Mouse (Mus musculus) cerebellum, adult 2 months (tissue): ENCODE measurements at regions not wholly inside any gene's neighbourhood (a gene's known extent, or its start where the extent isn't known, plus 50 kb on each side); places are given as distances from the start of the nearest gene placed in this dataset.

Source experiments
- DNase-seq, 2 experiments: peaks; one replicate each; pipeline ENCODE4 v3.0.0; 2021
- H3K27ac ChIP-seq: fragments of 200-500 bp; 2 replicates; pipeline ENCODE4 v1.5.1; 2012; ENCODE audit warnings: low read length, control low read depth, inconsistent platforms; ENCODE audit not compliant: insufficient read depth
- H3K27me3 ChIP-seq: fragments of 200-500 bp; 2 replicates; pipeline ENCODE4 v1.6.1; 2012; ENCODE audit warnings: inconsistent platforms, mild to moderate bottlenecking, low read length, moderate library complexity; ENCODE audit not compliant: control insufficient read depth, insufficient read depth
- H3K4me1 ChIP-seq: fragments of 200-500 bp; 2 replicates; pipeline ENCODE4 v1.6.1; 2011; ENCODE audit warnings: low read length; ENCODE audit not compliant: control insufficient read depth, insufficient read depth
- H3K4me3 ChIP-seq: fragments of 200-500 bp; replicated peaks from 2 replicates; pipeline ENCODE3; 2011; ENCODE audit warnings: mild to moderate bottlenecking, low read depth, low read length, control low read depth; ENCODE audit not compliant: insufficient read depth
- CTCF ChIP-seq: fragments of 200-500 bp; IDR thresholded peaks from 2 replicates; pipeline ENCODE4 v1.5.1; 2011; ENCODE audit warnings: low read depth, mild to moderate bottlenecking, control low read depth, low read length, moderate library complexity, borderline replicate concordance; ENCODE audit not compliant: insufficient read depth
- POLR2A ChIP-seq: fragments of 200-500 bp; IDR thresholded peaks from 2 replicates; pipeline ENCODE4 v1.6.1; 2011; ENCODE audit warnings: low read length, control low read depth, borderline replicate concordance; ENCODE audit not compliant: insufficient read depth
- WGBS: fragments of 180-500 bp; shearing (Covaris S2); methylation state at CpG from one replicate; pipeline ENCODE4 v1.1.7; 2018; 5-methylcytosine and 5-hydroxymethylcytosine counted together

DNA sequence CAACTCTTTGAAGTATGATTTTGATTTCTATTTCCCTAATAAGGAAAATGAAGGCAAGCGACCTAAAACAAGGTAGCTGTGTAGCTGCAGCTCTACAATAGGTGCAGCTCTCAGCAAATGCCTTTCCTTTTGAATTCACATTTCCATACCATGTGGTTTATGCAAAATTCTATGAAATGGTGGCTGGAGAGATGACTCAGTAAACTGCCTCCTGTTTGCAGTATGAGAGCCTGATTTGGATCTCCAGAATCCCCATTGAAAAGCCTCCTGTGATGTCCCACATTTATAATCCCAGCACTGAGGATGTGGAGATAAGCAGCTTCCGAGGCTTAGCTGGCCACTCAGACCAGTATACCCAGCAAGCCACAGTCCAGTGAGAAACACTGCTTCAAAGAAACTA is 59.6 kb downstream of the Npy1r start:
- H3K27me3 ChIP-seq, result no peaks in the 10 kb centered on the region
- no peaks in the 10 kb centered on the region for H3K4me1 ChIP-seq
- H3K4me3 ChIP-seq, result no peak overlapping the region
- DNase-seq, result no peak
- WGBS, result 77% methylated on average over 2 of the region's 2 CpGs
- H3K27ac ChIP-seq, result no peak overlapping the region
- no peak for TF ChIP-seq CTCF
- TF ChIP-seq POLR2A, result no peak

DNA sequence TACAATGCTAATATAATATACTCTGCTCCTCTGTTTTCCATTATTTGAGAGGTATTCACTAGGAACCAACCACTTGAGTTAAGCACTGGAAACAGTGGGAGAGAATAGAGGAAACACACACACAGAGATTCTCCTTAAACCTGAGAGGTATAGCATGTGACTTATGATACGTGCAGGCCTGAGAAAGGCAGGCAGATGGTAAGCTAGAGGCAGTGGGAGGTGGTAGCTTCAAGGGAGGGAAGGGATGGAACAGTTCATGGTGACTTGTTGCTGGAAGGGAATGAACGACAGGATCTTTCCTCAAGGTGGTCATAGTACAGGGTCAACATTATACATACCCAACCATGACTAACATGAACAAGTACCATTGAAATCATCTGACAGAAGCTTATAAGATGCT is 60.8 kb downstream of the Npy1r start:
- no peak overlapping the region for H3K4me3 ChIP-seq
- TF ChIP-seq CTCF, result no peak
- TF ChIP-seq POLR2A, result no peak
- no peaks in the 10 kb centered on the region for H3K4me1 ChIP-seq
- no peaks in the 10 kb centered on the region for H3K27me3 ChIP-seq
- H3K27ac ChIP-seq, result no peak overlapping the region
- no peak for DNase-seq
- WGBS, result 76% methylated on average over 2 of the region's 2 CpGs

DNA sequence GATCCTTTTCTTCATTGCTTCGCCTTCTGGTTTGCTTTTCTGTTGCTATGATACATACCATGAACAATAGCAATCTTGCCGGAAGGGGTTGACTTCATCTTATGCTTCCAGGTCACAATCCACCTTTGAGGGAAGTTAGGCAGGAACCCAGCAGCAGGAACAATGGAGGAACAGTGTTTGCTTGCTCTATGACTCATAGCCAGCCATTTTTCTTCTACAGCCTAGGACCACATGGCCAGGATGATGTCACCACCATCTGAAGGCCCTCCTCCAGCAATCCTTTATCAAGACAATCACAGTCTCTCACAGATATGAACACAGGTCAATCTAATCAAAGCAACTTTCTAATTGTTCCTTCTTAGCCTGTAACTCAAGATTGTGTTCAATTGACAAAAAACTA is 61.5 kb downstream of the Npy1r start:
- DNase-seq, result no peak
- TF ChIP-seq CTCF (no peak), POLR2A (no peak)
- no peak overlapping the region for H3K27ac ChIP-seq
- 76% methylated on average over 2 of the region's 2 CpGs for WGBS
- H3K27me3 ChIP-seq, result no peaks in the 10 kb centered on the region
- no peak overlapping the region for H3K4me3 ChIP-seq
- H3K4me1 ChIP-seq, result no peaks in the 10 kb centered on the region

DNA sequence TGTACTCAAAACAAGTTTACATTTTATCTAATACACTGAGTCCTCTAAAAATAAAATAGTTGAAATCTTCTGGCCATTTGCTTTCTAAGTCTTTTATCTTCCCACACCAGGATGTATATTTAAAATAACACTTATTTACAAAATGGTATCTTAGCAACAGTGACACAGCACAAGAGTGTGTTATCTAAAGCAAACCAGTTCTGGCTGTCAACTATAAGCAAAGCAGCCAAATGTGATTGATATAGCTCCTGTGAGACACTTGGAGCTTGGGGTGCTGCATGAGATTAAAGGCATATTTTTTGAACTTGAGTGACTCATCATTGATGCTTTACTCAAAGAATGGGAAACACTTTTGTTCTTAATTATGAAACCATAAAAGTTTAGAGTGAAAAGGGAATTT is 62.7 kb downstream of the Npy1r start:
- H3K4me1 ChIP-seq, result no peaks in the 10 kb centered on the region
- TF ChIP-seq POLR2A (no peak), CTCF (no peak)

DNA sequence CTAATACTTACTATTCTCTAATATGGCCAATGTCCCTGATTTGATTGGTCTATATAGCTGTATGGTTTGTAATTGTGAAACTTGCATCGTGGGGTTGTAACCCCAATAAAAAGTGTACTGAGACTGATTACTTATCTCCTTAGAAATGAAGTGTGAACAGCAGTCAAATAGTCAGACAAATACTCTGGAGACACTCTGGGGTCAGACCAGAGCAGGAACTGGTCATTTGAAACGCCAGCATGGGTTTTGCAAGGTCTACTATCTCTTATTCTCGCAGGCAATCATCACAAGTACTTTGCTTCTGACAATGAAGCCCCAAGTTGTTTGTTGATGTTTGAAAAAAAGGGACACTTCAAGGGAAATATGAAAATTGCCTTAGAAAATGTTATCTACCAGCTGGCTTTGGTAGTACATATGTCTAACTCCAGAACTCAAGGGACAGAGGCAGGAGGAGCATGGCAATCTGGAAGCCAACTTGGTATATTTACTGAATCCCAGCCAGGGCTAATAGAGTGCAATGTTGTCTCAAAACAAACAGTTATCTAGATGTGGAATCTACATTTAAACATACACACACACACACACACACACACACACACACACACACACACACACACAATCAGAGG is 64.1 kb downstream of the Npy1r start:
- no peak for TF ChIP-seq POLR2A
- no peak for TF ChIP-seq CTCF
- 79% methylated on average over 3 of the region's 3 CpGs for WGBS
- no peak overlapping the region for H3K4me3 ChIP-seq

More for the DNA sequence above, 62.7 kb downstream of the Npy1r start:
- Histone ChIP-seq H3K27me3 (no peaks in the 10 kb centered on the region), H3K4me3 (no peak overlapping the region), H3K27ac (no peak overlapping the region)
- no peak for DNase-seq

DNA sequence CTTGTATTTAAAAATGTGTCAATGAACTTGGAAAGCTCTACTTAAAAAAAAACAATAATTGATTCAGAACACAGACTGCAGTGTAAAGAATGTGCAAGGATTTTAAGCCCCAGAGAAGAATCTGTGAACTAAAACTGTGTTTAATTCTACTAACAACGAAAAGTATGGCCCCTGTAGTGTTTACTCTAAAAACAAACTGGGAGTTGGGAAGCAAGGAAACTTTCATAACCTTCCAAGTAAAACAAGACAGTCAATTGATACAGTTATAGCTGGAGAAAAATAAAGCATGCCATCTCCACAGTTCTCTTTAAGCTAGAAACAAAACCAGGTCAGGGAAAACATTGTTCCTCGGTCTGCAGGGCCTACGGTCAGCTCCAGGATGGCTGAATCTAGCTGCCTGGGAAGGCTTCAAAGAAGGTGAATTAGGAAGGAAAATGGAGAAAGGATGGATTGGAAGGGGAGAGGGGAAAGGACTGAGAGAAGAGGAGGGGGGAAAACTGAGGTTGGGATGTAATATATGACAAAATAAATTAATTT is 68.1 kb downstream of the Npy1r start:
- Histone ChIP-seq H3K27me3 (no peaks in the 10 kb centered on the region), H3K4me3 (no peak overlapping the region), H3K27ac (no peak overlapping the region), H3K4me1 (no peaks in the 10 kb centered on the region)
- WGBS, result 67% methylated on average over 3 of the region's 3 CpGs
- TF ChIP-seq CTCF, result no peak
- no peak for TF ChIP-seq POLR2A
- peak in 1 of 2 experiments; percentile 0 for DNase-seq

More for the DNA sequence above, 64.1 kb downstream of the Npy1r start:
- no peaks in the 10 kb centered on the region for H3K27me3 ChIP-seq
- no peak overlapping the region for H3K27ac ChIP-seq
- no peaks in the 10 kb centered on the region for H3K4me1 ChIP-seq
- no peak for DNase-seq

DNA sequence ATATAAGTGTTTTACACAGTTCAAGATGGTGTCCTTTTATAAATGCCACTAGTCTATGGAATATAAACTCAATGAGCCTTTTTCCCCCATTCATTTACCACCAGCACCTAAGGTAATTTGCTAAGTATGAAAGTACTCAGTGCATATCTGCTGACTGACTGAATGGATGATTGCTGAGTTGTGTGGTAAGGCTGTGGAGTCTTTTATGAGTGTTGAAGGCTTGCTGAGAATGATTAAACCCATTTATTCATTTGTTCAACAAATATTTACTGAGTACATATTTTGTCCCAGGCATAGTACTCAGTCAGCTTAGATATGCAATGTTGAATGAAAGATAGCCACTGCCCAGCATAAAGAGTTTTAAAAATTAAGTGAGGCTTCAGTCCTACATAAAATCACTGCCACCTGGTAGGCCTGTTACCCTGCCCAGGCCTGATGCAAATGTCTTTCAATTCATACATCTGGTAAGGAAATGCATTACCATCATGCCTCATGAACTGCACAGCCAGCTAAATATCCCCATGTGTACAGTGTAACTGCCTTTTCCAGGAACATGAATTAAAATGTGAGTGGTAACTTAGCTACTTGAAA is 71.5 kb downstream of the Npy1r start:
- H3K4me3 ChIP-seq, result no peak overlapping the region
- no peaks in the 10 kb centered on the region for H3K27me3 ChIP-seq
- H3K4me1 ChIP-seq, result no peaks in the 10 kb centered on the region
- DNase-seq, result no peak
- H3K27ac ChIP-seq, result no peak overlapping the region
- TF ChIP-seq POLR2A (no peak), CTCF (no peak)

DNA sequence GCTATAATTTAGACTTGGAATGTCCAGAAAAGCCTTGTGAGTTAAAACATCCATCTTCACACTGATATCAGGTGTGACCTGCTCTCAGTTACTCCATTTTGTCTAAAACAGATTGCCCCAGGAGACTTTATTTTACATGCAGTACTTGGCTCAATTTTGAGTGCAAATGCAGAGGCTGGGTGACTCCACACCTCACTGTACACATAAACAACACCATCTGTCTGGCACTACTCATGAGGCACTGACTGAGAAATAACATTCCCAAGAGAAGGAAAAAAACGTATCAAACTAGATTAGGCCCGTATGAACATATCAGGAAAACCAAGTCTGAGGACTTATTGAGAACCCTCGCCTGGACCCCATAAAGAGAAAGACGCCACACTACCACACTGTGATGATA is 74.1 kb downstream of the Npy1r start:
- TF ChIP-seq CTCF, result no peak
- TF ChIP-seq POLR2A, result no peak
- no peak for DNase-seq
- H3K4me3 ChIP-seq, result no peak overlapping the region
- H3K27ac ChIP-seq, result no peak overlapping the region
- 76% methylated on average over 4 of the region's 4 CpGs for WGBS
- H3K4me1 ChIP-seq, result no peaks in the 10 kb centered on the region
- no peaks in the 10 kb centered on the region for H3K27me3 ChIP-seq
